Mouse (Mus musculus): ENCODE measurements at regions not wholly inside any gene's neighbourhood (a gene's known extent, or its start where the extent isn't known, plus 50 kb on each side); places are given as distances from the start of the nearest gene placed in this dataset.

GRCm38 (mm10) chr11:112055591-112055990 lies 726.4 kb upstream of the Sox9 start:
- H3K9ac ChIP-seq (replicated peaks): no peak overlapping the region
- no peaks in the 10 kb centered on the region for H3K27me3 ChIP-seq
- H3K4me3 ChIP-seq (replicated peaks): no peak overlapping the region
- 0 out of 2 replicates have a peak, but pooled peaks cover 3% of the 10 kb centered on the region for H3K4me1 ChIP-seq (replicated peaks)
- no peak overlapping the region for H3K4me2 ChIP-seq (replicated peaks)
- no peaks in the 10 kb centered on the region for H3K36me3 ChIP-seq
- ATAC-seq: no peak
- H3K9me3 ChIP-seq: no peaks in the 10 kb centered on the region
- WGBS: 64% methylated on average over 6 of the region's 6 CpGs
- no peak overlapping the region for H3K27ac ChIP-seq

- H3K4me3 ChIP-seq (replicated peaks): no peak overlapping the region
- no peak overlapping the region for H3K9ac ChIP-seq (replicated peaks)
- no peaks in the 10 kb centered on the region for H3K9me3 ChIP-seq
- H3K4me2 ChIP-seq (replicated peaks): no peak overlapping the region
- no peaks in the 10 kb centered on the region for H3K36me3 ChIP-seq
- H3K27ac ChIP-seq: no peak overlapping the region
- H3K27me3 ChIP-seq: no peaks in the 10 kb centered on the region
- WGBS: 86% methylated on average over 3 of the region's 3 CpGs
- H3K4me1 ChIP-seq (replicated peaks): no peaks in the 10 kb centered on the region
- ATAC-seq: no peak
These were observed 714.8 kb upstream of the Sox9 start for GRCm38 (mm10) chr11:112067176-112067575.

GRCm38 (mm10) chr11:112068821-112069220 lies 713.2 kb upstream of the Sox9 start:
- Histone ChIP-seq H3K9ac (replicated peaks) (no peak overlapping the region), H3K36me3 (no peaks in the 10 kb centered on the region), H3K4me1 (replicated peaks) (no peaks in the 10 kb centered on the region), H3K9me3 (no peaks in the 10 kb centered on the region), H3K4me3 (replicated peaks) (no peak overlapping the region), H3K27ac (no peak overlapping the region), H3K4me2 (replicated peaks) (no peak overlapping the region), H3K27me3 (no peaks in the 10 kb centered on the region)
- no peak for ATAC-seq
- 91% methylated on average over 4 of the region's 4 CpGs for WGBS

GRCm38 (mm10) chr11:112071571-112071970 lies 710.5 kb upstream of the Sox9 start:
- Histone ChIP-seq H3K4me1 (replicated peaks) (no peaks in the 10 kb centered on the region), H3K4me3 (replicated peaks) (no peak overlapping the region), H3K27ac (no peak overlapping the region), H3K9ac (replicated peaks) (no peak overlapping the region), H3K4me2 (replicated peaks) (no peak overlapping the region), H3K27me3 (no peaks in the 10 kb centered on the region), H3K9me3 (no peaks in the 10 kb centered on the region), H3K36me3 (no peaks in the 10 kb centered on the region)
- ATAC-seq: no peak
- 89% methylated on average over 7 of the region's 7 CpGs for whole genome bisulfite sequencing

GRCm38 (mm10) chr11:112081386-112081785 lies 700.6 kb upstream of the Sox9 start:
- no peak for ATAC-seq
- no peak overlapping the region for H3K9ac ChIP-seq (replicated peaks)
- 90% methylated on average over 4 of the region's 4 CpGs for WGBS

GRCm38 (mm10) chr11:112083019-112083418 lies 699.0 kb upstream of the Sox9 start:
- Histone ChIP-seq H3K9ac (replicated peaks) (no peak overlapping the region), H3K9me3 (no peaks in the 10 kb centered on the region), H3K27me3 (no peaks in the 10 kb centered on the region), H3K4me1 (replicated peaks) (0 out of 2 replicates have a peak, but pooled peaks cover 3% of the 10 kb centered on the region), H3K4me3 (replicated peaks) (no peak overlapping the region), H3K27ac (no peak overlapping the region), H3K36me3 (no peaks in the 10 kb centered on the region), H3K4me2 (replicated peaks) (no peak overlapping the region)
- 39% methylated on average over 4 of the region's 4 CpGs for WGBS
- no peak for ATAC-seq

More at GRCm38 (mm10) chr11:112081386-112081785, 700.6 kb upstream of the Sox9 start:
- Histone ChIP-seq H3K36me3 (no peaks in the 10 kb centered on the region), H3K4me3 (replicated peaks) (no peak overlapping the region), H3K27ac (no peak overlapping the region), H3K9me3 (no peaks in the 10 kb centered on the region), H3K27me3 (no peaks in the 10 kb centered on the region), H3K4me1 (replicated peaks) (0 out of 2 replicates have a peak, but pooled peaks cover 3% of the 10 kb centered on the region), H3K4me2 (replicated peaks) (no peak overlapping the region)

GRCm38 (mm10) chr11:112092168-112092567 lies 689.9 kb upstream of the Sox9 start:
- H3K36me3 ChIP-seq: no peaks in the 10 kb centered on the region
- ATAC-seq: no peak
- no peak overlapping the region for H3K9ac ChIP-seq (replicated peaks)
- WGBS: 91% methylated on average over 8 of the region's 8 CpGs
- H3K4me2 ChIP-seq (replicated peaks): no peak overlapping the region
- H3K4me1 ChIP-seq (replicated peaks): no peaks in the 10 kb centered on the region
- H3K27ac ChIP-seq: no peak overlapping the region
- H3K9me3 ChIP-seq: no peaks in the 10 kb centered on the region
- H3K27me3 ChIP-seq: no peaks in the 10 kb centered on the region
- H3K4me3 ChIP-seq (replicated peaks): no peak overlapping the region

GRCm38 (mm10) chr11:112095009-112095408 lies 687.0 kb upstream of the Sox9 start:
- 36% methylated on average over 3 of the region's 3 CpGs for WGBS
- no peaks in the 10 kb centered on the region for H3K9me3 ChIP-seq

GRCm38 (mm10) chr11:112098161-112098560 lies 683.9 kb upstream of the Sox9 start:
- ATAC-seq: no peak
- WGBS: 35% methylated on average over 1 of the region's 1 CpGs

More at GRCm38 (mm10) chr11:112095009-112095408, 687.0 kb upstream of the Sox9 start:
- H3K4me3 ChIP-seq (replicated peaks): no peak overlapping the region
- H3K27me3 ChIP-seq: no peaks in the 10 kb centered on the region
- no peak overlapping the region for H3K9ac ChIP-seq (replicated peaks)
- no peak for ATAC-seq
- H3K4me2 ChIP-seq (replicated peaks): no peak overlapping the region
- no peaks in the 10 kb centered on the region for H3K36me3 ChIP-seq
- H3K4me1 ChIP-seq (replicated peaks): no peaks in the 10 kb centered on the region
- no peak overlapping the region for H3K27ac ChIP-seq

GRCm38 (mm10) chr11:112103252-112103651 lies 678.8 kb upstream of the Sox9 start:
- 55% methylated on average over 2 of the region's 2 CpGs for WGBS
- Histone ChIP-seq H3K9ac (replicated peaks) (no peak overlapping the region), H3K27me3 (no peaks in the 10 kb centered on the region), H3K9me3 (no peaks in the 10 kb centered on the region), H3K27ac (no peak overlapping the region), H3K4me3 (replicated peaks) (no peak overlapping the region), H3K4me2 (replicated peaks) (no peak overlapping the region), H3K36me3 (no peaks in the 10 kb centered on the region), H3K4me1 (replicated peaks) (no peaks in the 10 kb centered on the region)
- no peak for ATAC-seq

More at GRCm38 (mm10) chr11:112098161-112098560, 683.9 kb upstream of the Sox9 start:
- Histone ChIP-seq H3K4me2 (replicated peaks) (no peak overlapping the region), H3K4me3 (replicated peaks) (no peak overlapping the region), H3K36me3 (no peaks in the 10 kb centered on the region), H3K27ac (no peak overlapping the region), H3K9ac (replicated peaks) (no peak overlapping the region), H3K4me1 (replicated peaks) (no peaks in the 10 kb centered on the region), H3K9me3 (no peaks in the 10 kb centered on the region), H3K27me3 (no peaks in the 10 kb centered on the region)

GRCm38 (mm10) chr11:112106891-112107290 lies 675.1 kb upstream of the Sox9 start:
- Histone ChIP-seq H3K4me1 (replicated peaks) (no peaks in the 10 kb centered on the region), H3K27me3 (no peaks in the 10 kb centered on the region)
- 73% methylated on average over 4 of the region's 4 CpGs for WGBS

GRCm38 (mm10) chr11:112107314-112107713 lies 674.7 kb upstream of the Sox9 start:
- Histone ChIP-seq H3K4me1 (replicated peaks) (no peaks in the 10 kb centered on the region), H3K36me3 (no peaks in the 10 kb centered on the region), H3K4me3 (replicated peaks) (no peak overlapping the region), H3K27me3 (no peaks in the 10 kb centered on the region), H3K4me2 (replicated peaks) (no peak overlapping the region), H3K27ac (no peak overlapping the region), H3K9ac (replicated peaks) (no peak overlapping the region), H3K9me3 (no peaks in the 10 kb centered on the region)
- ATAC-seq: no peak
- 80% methylated on average over 7 of the region's 7 CpGs for WGBS

More at GRCm38 (mm10) chr11:112106891-112107290, 675.1 kb upstream of the Sox9 start:
- no peaks in the 10 kb centered on the region for H3K36me3 ChIP-seq
- no peak for ATAC-seq
- no peak overlapping the region for H3K9ac ChIP-seq (replicated peaks)
- no peak overlapping the region for H3K27ac ChIP-seq
- H3K4me3 ChIP-seq (replicated peaks): no peak overlapping the region
- H3K9me3 ChIP-seq: no peaks in the 10 kb centered on the region
- H3K4me2 ChIP-seq (replicated peaks): no peak overlapping the region

- no peak for ATAC-seq
- no peak overlapping the region for H3K4me3 ChIP-seq (replicated peaks)
- 98% methylated on average over 6 of the region's 6 CpGs for WGBS
- H3K27me3 ChIP-seq: no peaks in the 10 kb centered on the region
- H3K27ac ChIP-seq: no peak overlapping the region
- H3K4me2 ChIP-seq (replicated peaks): no peak overlapping the region
- H3K36me3 ChIP-seq: no peaks in the 10 kb centered on the region
- no peaks in the 10 kb centered on the region for H3K9me3 ChIP-seq
- no peak overlapping the region for H3K9ac ChIP-seq (replicated peaks)
- no peaks in the 10 kb centered on the region for H3K4me1 ChIP-seq (replicated peaks)
These were observed 661.0 kb upstream of the Sox9 start for GRCm38 (mm10) chr11:112121026-112121425.

Measured in midbrain, embryonic 13.5 days (tissue).